Mouse (Mus musculus): Measurements from ENCODE around the gene Fbh1. TPM values are rescaled to one million over a fixed set of nuclear protein-coding genes. Genes with fewer than 3 reads are reported as not detected.

Gene Fbh1
- total and polyA plus RNA-seq, 2 experiments from 2014 or later: 85.0 to 102 TPM

DNA sequence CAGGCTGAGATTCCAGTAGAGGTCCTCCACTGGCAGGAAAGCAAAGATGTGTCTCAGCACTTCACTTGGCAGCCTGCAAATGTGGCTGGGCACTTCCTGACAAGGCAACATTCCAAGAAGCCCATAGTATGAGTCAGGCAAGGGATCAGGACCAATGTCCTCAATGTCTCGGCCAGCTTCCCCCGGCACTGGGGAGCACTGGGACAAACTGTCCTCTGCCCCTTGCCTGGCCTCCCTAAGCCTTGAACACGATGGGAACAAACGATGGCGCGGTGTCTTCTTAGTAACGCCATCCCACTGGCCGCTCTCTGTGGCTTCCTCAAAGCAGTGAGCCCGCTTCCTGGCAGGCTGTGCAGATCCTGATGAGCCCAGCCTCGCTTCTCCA, 10.2 kb downstream of the Fbh1 start:
- Histone ChIP-seq H3K27me3 (ENCODE audit: insufficient read depth, low read length) (no peaks in the 10 kb centered on the region), H3K4me1 (ENCODE audit: insufficient read depth, low read length) (no peaks in the 10 kb centered on the region), H3K4me3 (ENCODE audit: low read depth, low read length) (no peak overlapping the region), H3K27ac (ENCODE audit: low read depth, low read length) (no peak overlapping the region), H3K9me3 (ENCODE audit: low read length) (no peaks in the 10 kb centered on the region), H3K4me2 (ENCODE audit: low read depth, low read length, poor library complexity, severe bottlenecking) (no peak overlapping the region), H3K36me3 (ENCODE audit: insufficient read depth, low read length) (peaks cover 37% of the 10 kb centered on the region), H3K9ac (replicated peaks; ENCODE audit: low read length, poor library complexity, severe bottlenecking) (no peak overlapping the region)
- WGBS: 82% methylated on average over 10 of the region's 10 CpGs
- ATAC-seq (ENCODE audit: low FRiP score) (0 out of 2 replicates have a peak, but pooled peaks have one; percentile 13), DNase-seq (ENCODE audit: low spot score) (peak; percentile 41)
- no peak for TF ChIP-seq CTCF (IDR thresholded peaks at IDR 0.05)

DNA sequence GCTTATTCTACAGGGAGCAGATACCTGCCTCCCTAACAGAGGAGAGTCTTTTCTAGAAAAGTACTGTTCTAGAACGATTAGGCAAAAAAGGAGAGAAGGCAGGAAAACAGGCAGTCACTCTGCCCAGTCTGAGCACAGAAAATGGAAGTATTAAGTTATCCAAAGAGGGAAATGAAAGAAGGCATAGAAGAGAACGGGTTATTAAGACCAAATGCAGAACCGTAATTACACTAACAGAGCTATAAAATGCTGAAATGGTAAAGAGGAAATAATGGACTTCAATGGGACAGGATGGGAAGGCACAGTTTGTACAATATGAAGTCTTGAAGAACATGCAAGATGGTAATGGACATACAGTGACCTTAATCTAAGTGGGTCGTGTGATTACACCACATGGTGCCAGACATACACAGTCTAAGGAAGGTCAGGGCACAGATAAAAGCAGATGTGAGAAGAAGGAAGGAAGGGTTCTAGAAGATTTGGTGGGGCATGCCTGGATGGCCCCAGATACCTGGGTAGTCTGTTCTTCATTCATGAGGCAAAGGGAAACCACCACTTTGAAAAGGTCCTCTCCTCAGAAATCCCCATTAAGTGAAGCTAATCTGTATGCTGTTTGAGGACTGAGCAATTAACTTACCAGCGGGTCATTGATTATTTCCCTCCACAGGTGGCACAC, 10.8 kb downstream of the Fbh1 start:
- Histone ChIP-seq H3K4me1 (ENCODE audit: insufficient read depth, low read length) (no peaks in the 10 kb centered on the region), H3K9me3 (ENCODE audit: low read length) (no peaks in the 10 kb centered on the region), H3K4me2 (ENCODE audit: low read depth, low read length, poor library complexity, severe bottlenecking) (no peak overlapping the region), H3K27me3 (ENCODE audit: insufficient read depth, low read length) (no peaks in the 10 kb centered on the region), H3K27ac (ENCODE audit: low read depth, low read length) (no peak overlapping the region), H3K36me3 (ENCODE audit: insufficient read depth, low read length) (peaks cover 43% of the 10 kb centered on the region), H3K4me3 (ENCODE audit: low read depth, low read length) (no peak overlapping the region), H3K9ac (replicated peaks; ENCODE audit: low read length, poor library complexity, severe bottlenecking) (no peak overlapping the region)
- DNase-seq (ENCODE audit: low spot score) (no peak), ATAC-seq (ENCODE audit: low FRiP score) (no peak)
- no peak for TF ChIP-seq CTCF (IDR thresholded peaks at IDR 0.05)
- 84% methylated on average over 5 of the region's 5 CpGs for WGBS

DNA sequence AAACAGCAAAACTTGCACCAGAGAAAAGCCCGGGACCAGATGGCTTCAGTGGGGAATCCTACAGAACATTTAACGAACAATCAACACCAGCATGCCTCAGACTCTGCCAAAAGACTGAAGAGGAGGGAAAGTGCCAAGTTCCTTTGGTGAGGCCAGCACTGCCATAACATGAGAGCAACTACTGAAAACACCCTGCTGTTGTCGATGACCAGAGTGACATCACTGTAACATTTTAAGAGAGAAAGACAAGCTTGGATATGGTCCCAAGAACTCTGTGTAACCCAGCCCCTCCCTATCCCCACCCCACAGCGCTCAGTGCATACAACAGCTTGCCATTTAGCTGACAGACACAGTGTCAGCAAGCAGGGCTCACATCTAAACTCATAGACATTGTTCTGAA, 11.7 kb downstream of the Fbh1 start:
- Histone ChIP-seq H3K27ac (ENCODE audit: low read depth, low read length) (no peak overlapping the region), H3K4me3 (ENCODE audit: low read depth, low read length) (no peak overlapping the region), H3K27me3 (ENCODE audit: insufficient read depth, low read length) (no peaks in the 10 kb centered on the region), H3K4me1 (ENCODE audit: insufficient read depth, low read length) (no peaks in the 10 kb centered on the region), H3K9ac (replicated peaks; ENCODE audit: low read length, poor library complexity, severe bottlenecking) (no peak overlapping the region), H3K36me3 (ENCODE audit: insufficient read depth, low read length) (peaks cover 52% of the 10 kb centered on the region), H3K9me3 (ENCODE audit: low read length) (no peaks in the 10 kb centered on the region), H3K4me2 (ENCODE audit: low read depth, low read length, poor library complexity, severe bottlenecking) (no peak overlapping the region)
- WGBS: 79% methylated on average over 4 of the region's 4 CpGs
- TF ChIP-seq CTCF (IDR thresholded peaks at IDR 0.05): no peak
- ATAC-seq (ENCODE audit: low FRiP score) (no peak; the same call in 1 of the 2 replicates), DNase-seq (ENCODE audit: low spot score) (peak; percentile 78)

DNA sequence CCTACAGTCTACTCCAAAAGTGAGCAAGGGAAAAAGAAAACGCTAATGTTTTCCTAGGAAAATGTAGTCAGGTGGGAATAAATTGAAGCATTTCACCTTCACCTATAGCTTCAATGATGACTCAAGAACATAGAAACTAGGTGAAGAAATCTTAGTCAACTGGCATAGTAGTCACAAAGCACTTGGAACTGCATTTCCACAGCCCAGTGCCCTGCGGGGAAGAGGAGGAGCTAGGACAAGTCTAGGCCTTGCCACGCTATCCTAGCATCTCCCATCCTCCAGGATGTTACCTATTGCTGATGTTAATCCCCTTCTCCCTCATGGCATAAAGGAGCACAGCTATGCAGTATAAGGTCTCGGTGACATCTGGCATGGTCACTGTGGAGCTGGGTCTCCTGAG, 14.8 kb downstream of the Fbh1 start:
- WGBS: 96% methylated on average over 4 of the region's 4 CpGs
- DNase-seq (ENCODE audit: low spot score) (no peak), ATAC-seq (ENCODE audit: low FRiP score) (no peak)
- TF ChIP-seq CTCF (IDR thresholded peaks at IDR 0.05): no peak
- Histone ChIP-seq H3K27ac (ENCODE audit: low read depth, low read length) (no peak overlapping the region), H3K9ac (replicated peaks; ENCODE audit: low read length, poor library complexity, severe bottlenecking) (no peak overlapping the region), H3K4me3 (ENCODE audit: low read depth, low read length) (no peak overlapping the region), H3K4me1 (ENCODE audit: insufficient read depth, low read length) (no peaks in the 10 kb centered on the region), H3K27me3 (ENCODE audit: insufficient read depth, low read length) (no peaks in the 10 kb centered on the region), H3K36me3 (ENCODE audit: insufficient read depth, low read length) (peaks cover 82% of the 10 kb centered on the region), H3K9me3 (ENCODE audit: low read length) (no peaks in the 10 kb centered on the region), H3K4me2 (ENCODE audit: low read depth, low read length, poor library complexity, severe bottlenecking) (no peak overlapping the region)

DNA sequence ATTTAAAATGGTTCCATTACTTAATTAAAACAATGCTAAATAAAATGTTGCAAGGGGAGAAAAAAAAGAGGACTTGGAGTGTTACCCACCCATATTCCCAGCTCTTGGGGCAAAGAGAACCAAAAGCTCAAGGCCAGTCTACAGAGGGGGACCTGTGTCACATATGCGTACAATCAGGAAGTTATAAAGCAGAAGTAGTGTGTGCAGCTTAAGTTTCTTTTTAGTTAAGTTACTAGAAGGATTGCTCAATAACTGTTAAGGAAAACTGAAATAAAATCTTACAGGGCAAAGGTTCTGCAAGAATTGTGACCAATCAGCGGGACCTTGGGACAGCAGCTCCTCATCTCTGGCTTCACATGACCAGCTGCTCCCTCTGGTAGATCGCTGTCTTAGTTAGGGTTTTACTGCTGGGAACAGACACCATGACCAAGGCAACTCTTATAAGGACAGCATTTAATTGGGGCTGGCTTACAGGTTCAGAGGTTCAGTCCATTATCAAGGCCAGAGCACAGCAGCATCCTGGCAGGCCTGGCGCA, 37.8 kb downstream of the Fbh1 start:
- ATAC-seq (ENCODE audit: low FRiP score) (no peak), DNase-seq (ENCODE audit: low spot score) (no peak)
- no peak for TF ChIP-seq CTCF (IDR thresholded peaks at IDR 0.05)
- no peaks in the 10 kb centered on the region for H3K9me3 ChIP-seq (ENCODE audit: low read length)
- WGBS: 94% methylated on average over 4 of the region's 4 CpGs
- no peaks in the 10 kb centered on the region for H3K4me1 ChIP-seq (ENCODE audit: insufficient read depth, low read length)
- H3K4me2 ChIP-seq (ENCODE audit: low read depth, low read length, poor library complexity, severe bottlenecking): no peak overlapping the region
- no peak overlapping the region for H3K9ac ChIP-seq (replicated peaks; ENCODE audit: low read length, poor library complexity, severe bottlenecking)
- no peaks in the 10 kb centered on the region for H3K27me3 ChIP-seq (ENCODE audit: insufficient read depth, low read length)
- H3K27ac ChIP-seq (ENCODE audit: low read depth, low read length): no peak overlapping the region
- peaks cover 32% of the 10 kb centered on the region for H3K36me3 ChIP-seq (ENCODE audit: insufficient read depth, low read length)
- no peak overlapping the region for H3K4me3 ChIP-seq (ENCODE audit: low read depth, low read length)

DNA sequence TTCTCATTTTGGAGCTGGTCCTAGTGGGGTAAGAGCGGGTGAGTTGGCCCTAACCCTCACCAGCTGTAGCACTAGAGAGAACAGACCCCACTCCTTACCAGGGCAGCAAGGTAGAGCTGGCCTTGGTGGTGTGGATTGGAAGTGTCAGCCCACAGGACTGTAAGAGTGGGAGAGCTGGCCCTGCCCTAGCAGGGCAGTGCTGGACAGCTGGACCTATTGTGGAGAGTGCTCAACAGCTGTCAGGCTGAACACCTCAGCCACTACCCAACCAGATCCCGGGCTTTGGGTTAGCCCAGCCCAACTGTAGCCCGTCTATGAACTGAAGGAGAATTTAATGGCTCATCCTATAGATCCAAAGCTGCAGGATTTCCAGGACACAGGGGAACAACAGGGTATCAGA, 38.6 kb downstream of the Fbh1 start:
- DNase-seq (ENCODE audit: low spot score): no peak
- H3K27me3 ChIP-seq (ENCODE audit: insufficient read depth, low read length): no peaks in the 10 kb centered on the region
- TF ChIP-seq CTCF (IDR thresholded peaks at IDR 0.05): no peak
- no peaks in the 10 kb centered on the region for H3K9me3 ChIP-seq (ENCODE audit: low read length)
- H3K27ac ChIP-seq (ENCODE audit: low read depth, low read length): no peak overlapping the region
- no peak overlapping the region for H3K4me3 ChIP-seq (ENCODE audit: low read depth, low read length)
- ATAC-seq (ENCODE audit: low FRiP score): no peak
- H3K9ac ChIP-seq (replicated peaks; ENCODE audit: low read length, poor library complexity, severe bottlenecking): no peak overlapping the region
- H3K4me1 ChIP-seq (ENCODE audit: insufficient read depth, low read length): no peaks in the 10 kb centered on the region
- WGBS: 87% methylated on average over 3 of the region's 3 CpGs
- peaks cover 32% of the 10 kb centered on the region for H3K36me3 ChIP-seq (ENCODE audit: insufficient read depth, low read length)
- no peak overlapping the region for H3K4me2 ChIP-seq (ENCODE audit: low read depth, low read length, poor library complexity, severe bottlenecking)
